Mouse (Mus musculus): ENCODE measurements around the gene Ube2r2. TPM values are rescaled to one million over a fixed set of nuclear protein-coding genes. Genes with fewer than 3 reads are reported as not detected.

Gene Ube2r2
- polyA plus RNA-seq, 1 experiment from 2014 or later = 46.4 TPM

DNA sequence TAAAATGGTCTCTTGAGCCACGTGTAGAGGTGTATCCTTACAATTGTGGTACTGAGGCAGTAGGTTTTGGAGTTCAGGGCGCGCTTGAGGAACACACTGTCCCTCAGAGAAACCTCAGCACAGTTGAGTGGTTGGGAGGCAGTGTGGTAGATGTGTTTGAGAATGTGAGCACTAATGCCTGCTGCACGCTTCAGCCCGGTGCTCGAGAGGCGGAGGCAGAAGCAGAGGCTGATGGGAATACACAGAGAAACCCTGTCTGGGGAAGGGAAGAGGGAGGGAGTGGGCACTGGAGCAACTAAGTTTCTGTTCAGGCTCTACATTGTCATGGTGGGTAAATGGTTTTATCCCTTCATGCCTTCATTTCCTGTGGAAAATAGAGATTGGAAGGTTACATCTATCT is 15.6 kb downstream of the Ube2r2 start:
- Histone ChIP-seq H3K36me3 (no peaks in the 10 kb centered on the region), H3K27ac (replicated peaks) (no peak overlapping the region), H3K4me1 (peaks cover 12% of the 10 kb centered on the region), H3K4me3 (replicated peaks) (no peak overlapping the region), H3K9ac (replicated peaks) (no peak overlapping the region), H3K9me3 (replicated peaks) (no peaks in the 10 kb centered on the region), H3K27me3 (replicated peaks) (no peaks in the 10 kb centered on the region), H3K4me2 (no peak overlapping the region)
- 93% methylated on average over 7 of the region's 7 CpGs for WGBS
- no peak for ATAC-seq (ENCODE audit: low FRiP score)

DNA sequence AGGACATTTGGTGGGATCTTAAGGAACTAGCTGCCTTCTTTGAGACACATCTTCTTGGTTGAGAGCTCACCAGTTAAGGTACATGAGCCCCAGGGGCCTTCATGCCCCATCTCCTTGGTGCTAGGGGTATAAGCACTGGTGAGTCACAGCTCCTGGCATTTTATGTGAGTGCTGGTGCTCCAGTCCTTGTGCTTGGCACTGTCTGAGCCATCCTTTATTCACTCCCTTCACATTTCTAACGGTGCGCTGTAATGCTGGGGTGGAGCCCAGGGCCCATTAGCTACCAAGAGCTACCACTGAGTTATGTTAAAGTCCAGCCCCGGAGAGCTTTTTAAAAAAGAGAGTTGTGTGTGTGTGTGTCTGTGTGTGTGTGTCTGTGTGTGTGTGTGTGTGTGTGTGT is 17.6 kb downstream of the Ube2r2 start:
- 60% methylated on average over 3 of the region's 3 CpGs for whole genome bisulfite sequencing
- Histone ChIP-seq H3K4me1 (peaks cover 10% of the 10 kb centered on the region), H3K4me3 (replicated peaks) (no peak overlapping the region), H3K27me3 (replicated peaks) (no peaks in the 10 kb centered on the region), H3K9me3 (replicated peaks) (no peaks in the 10 kb centered on the region), H3K36me3 (no peaks in the 10 kb centered on the region), H3K9ac (replicated peaks) (no peak overlapping the region), H3K27ac (replicated peaks) (0 out of 2 replicates have a peak overlapping the region, but pooled peaks have one; percentile 13), H3K4me2 (no peak overlapping the region)
- no peak for ATAC-seq (ENCODE audit: low FRiP score)

DNA sequence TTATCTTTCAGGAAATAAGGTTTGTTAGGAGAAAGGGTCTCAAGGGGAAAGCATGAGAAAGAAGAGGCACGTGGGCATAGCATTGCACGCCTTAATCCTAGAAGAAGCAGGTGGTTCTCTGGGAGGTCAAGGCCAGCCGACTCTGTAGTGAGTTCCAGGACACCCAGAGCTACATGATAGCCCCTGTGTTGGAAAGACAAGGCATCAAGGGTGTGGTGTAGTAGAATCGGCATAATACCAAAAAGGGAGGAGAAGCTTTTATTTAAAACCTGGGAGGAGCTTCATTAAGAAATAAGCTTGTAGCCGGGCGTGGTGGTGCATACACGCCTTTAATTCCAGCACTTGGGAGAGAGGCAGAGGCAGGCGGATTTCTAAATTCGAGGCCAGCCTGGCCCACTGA is 21.4 kb downstream of the Ube2r2 start:
- WGBS = 85% methylated on average over 9 of the region's 9 CpGs
- H3K9me3 ChIP-seq (replicated peaks) = no peaks in the 10 kb centered on the region

DNA sequence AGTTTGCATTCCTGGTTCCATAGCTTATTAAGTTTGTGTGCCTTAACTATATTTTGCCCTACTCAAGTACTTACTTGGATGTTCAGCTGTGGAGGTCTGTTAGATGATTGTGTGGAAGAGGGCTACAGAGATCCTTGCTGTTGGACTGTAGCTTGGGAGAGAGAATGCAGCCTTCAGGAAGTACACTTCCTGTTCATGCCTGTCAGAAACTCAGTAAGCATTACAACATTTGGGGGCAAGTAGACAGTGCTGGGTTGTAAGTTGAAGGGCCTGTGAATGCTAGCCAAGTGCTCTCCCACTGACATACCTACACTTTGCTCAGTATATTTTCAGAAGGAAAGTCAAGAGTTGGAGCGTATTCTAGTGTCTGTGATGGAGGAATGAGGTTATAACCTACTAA is 22.7 kb downstream of the Ube2r2 start:
- no peak for ATAC-seq (ENCODE audit: low FRiP score)
- H3K27ac ChIP-seq (replicated peaks) = no peak overlapping the region
- no peak overlapping the region for H3K4me3 ChIP-seq (replicated peaks)
- H3K27me3 ChIP-seq (replicated peaks) = no peaks in the 10 kb centered on the region
- H3K9me3 ChIP-seq (replicated peaks) = no peaks in the 10 kb centered on the region
- no peak overlapping the region for H3K4me2 ChIP-seq
- H3K36me3 ChIP-seq = no peaks in the 10 kb centered on the region
- peaks cover 5% of the 10 kb centered on the region for H3K4me1 ChIP-seq
- 96% methylated on average over 1 of the region's 1 CpGs for WGBS
- H3K9ac ChIP-seq (replicated peaks) = no peak overlapping the region

More for the DNA sequence above, 21.4 kb downstream of the Ube2r2 start:
- no peaks in the 10 kb centered on the region for H3K36me3 ChIP-seq
- H3K4me2 ChIP-seq = no peak overlapping the region
- no peak for ATAC-seq (ENCODE audit: low FRiP score)
- H3K9ac ChIP-seq (replicated peaks) = no peak overlapping the region
- peaks cover 10% of the 10 kb centered on the region for H3K4me1 ChIP-seq
- no peaks in the 10 kb centered on the region for H3K27me3 ChIP-seq (replicated peaks)
- H3K27ac ChIP-seq (replicated peaks) = no peak overlapping the region
- no peak overlapping the region for H3K4me3 ChIP-seq (replicated peaks)

DNA sequence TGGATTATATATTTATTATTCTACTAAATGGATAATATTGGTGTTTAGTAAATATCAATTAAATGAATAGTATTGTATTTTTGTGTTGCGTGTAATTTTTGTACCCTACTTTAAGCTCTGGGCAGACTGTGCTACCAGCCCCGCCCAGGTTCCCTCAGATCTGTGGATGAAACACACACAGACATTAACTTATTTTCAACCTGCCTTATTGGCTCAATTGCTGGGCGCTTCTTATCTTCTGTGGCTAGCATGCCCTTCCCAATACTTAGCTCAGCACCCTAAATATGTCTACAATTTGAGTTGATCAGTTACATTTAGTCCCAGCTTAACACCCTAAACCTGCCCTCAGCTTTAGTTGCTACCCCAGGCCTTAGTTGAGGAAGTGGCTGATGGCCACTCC is 25.7 kb downstream of the Ube2r2 start:
- WGBS = over 99% methylated on average over 3 of the region's 3 CpGs
- no peaks in the 10 kb centered on the region for H3K36me3 ChIP-seq

DNA sequence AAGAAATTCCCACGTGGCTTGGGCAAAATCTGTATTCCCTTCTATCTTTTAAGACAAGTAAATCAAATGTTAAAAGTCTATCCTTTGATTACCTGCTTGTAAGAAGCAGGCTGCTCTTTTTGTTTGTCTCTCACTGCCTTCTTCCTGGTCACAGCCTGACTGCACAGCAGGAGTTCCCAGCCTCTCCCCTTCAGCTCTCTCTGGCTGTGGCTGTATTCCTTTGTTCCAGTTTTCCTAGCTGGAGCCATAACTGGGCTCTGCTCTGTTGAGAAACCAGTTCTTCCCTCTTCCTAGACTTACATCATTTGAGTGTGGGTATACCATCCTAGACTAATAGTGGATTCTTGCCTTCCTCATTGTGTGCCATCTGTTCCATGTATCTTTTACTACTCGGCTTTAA is 29.4 kb downstream of the Ube2r2 start:
- no peaks in the 10 kb centered on the region for H3K27me3 ChIP-seq (replicated peaks)
- peaks cover 14% of the 10 kb centered on the region for H3K4me1 ChIP-seq
- H3K4me2 ChIP-seq = no peak overlapping the region
- 15% methylated on average over 2 of the region's 2 CpGs for WGBS
- no peak overlapping the region for H3K9ac ChIP-seq (replicated peaks)
- ATAC-seq (ENCODE audit: low FRiP score) = no peak
- H3K36me3 ChIP-seq = peaks cover 8% of the 10 kb centered on the region; the same call in 1 of the 2 replicates
- H3K4me3 ChIP-seq (replicated peaks) = no peak overlapping the region
- H3K9me3 ChIP-seq (replicated peaks) = no peaks in the 10 kb centered on the region
- H3K27ac ChIP-seq (replicated peaks) = 0 out of 2 replicates have a peak overlapping the region, but pooled peaks have one; percentile 34

More for the DNA sequence above, 25.7 kb downstream of the Ube2r2 start:
- Histone ChIP-seq H3K27ac (replicated peaks) (no peak overlapping the region), H3K4me3 (replicated peaks) (no peak overlapping the region), H3K9me3 (replicated peaks) (no peaks in the 10 kb centered on the region), H3K27me3 (replicated peaks) (no peaks in the 10 kb centered on the region), H3K4me2 (no peak overlapping the region), H3K4me1 (peaks cover 17% of the 10 kb centered on the region), H3K9ac (replicated peaks) (no peak overlapping the region)
- no peak for ATAC-seq (ENCODE audit: low FRiP score)

DNA sequence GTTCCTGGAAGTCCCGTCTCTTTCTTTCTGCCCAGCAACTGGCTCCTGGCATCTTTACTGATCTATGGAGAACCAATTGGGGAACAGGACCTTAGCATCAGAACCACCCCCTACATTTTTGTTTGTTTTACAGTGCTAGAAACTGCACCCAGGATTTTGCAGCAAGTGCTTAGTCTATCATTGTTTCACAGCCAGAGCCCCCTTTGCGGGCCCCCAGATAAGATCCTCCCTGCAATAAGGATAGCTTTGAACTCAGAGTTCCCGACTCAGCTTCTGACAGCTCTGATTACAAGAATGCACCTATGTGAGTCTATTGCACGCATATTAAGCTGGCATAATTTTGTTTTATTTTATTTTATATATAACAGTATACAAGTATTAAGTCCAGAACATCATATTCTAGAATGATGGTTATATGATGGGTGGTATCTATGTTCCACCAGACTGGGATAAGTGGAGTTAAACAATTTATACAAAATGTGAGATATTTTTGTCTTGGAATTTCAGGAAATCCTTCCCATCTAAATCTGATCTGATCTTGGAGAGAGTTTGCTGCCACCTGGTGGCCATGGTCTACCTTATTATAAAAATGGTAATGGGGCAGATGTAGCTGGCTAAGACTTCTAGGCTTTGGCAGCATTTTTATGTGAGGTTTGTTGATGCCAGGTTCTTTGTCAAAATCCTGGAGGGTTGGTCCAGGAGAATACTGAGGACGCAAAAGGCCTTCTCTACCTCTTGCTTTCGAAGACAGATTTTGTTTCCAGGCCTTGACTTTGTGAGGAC is 30.3 kb downstream of the Ube2r2 start:
- 66% methylated on average over 6 of the region's 6 CpGs for WGBS
- Histone ChIP-seq H3K4me1 (peaks cover 14% of the 10 kb centered on the region), H3K36me3 (peaks cover 8% of the 10 kb centered on the region; the same call in 1 of the 2 replicates), H3K9ac (replicated peaks) (no peak overlapping the region), H3K27me3 (replicated peaks) (no peaks in the 10 kb centered on the region), H3K4me2 (no peak overlapping the region), H3K9me3 (replicated peaks) (no peaks in the 10 kb centered on the region), H3K4me3 (replicated peaks) (no peak overlapping the region), H3K27ac (replicated peaks) (peak overlapping the region; percentile 56; the same call in 1 of the 2 replicates)
- peak; percentile 17; the same call in 1 of the 2 replicates for ATAC-seq (ENCODE audit: low FRiP score)

DNA sequence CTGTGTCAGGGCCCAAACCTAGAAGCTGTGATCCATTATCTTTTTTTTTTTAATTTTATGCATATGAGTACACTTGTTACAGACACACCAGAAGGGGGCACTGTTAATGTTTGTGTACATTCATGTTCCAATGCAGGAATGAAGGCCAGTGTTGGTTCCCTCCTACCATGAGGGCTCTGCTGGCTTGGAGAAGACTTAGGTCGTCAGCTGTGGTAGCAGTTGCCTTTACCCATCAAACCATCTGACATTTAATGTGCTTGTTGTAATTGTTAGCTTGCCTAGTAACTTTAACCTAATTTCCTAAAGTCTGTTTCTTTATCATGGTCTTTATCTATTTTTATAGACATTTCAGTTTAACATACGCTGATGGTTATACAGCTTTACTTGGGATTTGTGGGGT is 35.4 kb downstream of the Ube2r2 start:
- no peak for ATAC-seq (ENCODE audit: low FRiP score)
- WGBS = 94% methylated on average over 2 of the region's 2 CpGs
- Histone ChIP-seq H3K27me3 (replicated peaks) (no peaks in the 10 kb centered on the region), H3K4me1 (0 out of 2 replicates have a peak, but pooled peaks cover 3% of the 10 kb centered on the region), H3K27ac (replicated peaks) (no peak overlapping the region), H3K4me2 (no peak overlapping the region), H3K36me3 (peaks cover 15% of the 10 kb centered on the region; the same call in 1 of the 2 replicates), H3K9me3 (replicated peaks) (no peaks in the 10 kb centered on the region), H3K9ac (replicated peaks) (no peak overlapping the region), H3K4me3 (replicated peaks) (no peak overlapping the region)

DNA sequence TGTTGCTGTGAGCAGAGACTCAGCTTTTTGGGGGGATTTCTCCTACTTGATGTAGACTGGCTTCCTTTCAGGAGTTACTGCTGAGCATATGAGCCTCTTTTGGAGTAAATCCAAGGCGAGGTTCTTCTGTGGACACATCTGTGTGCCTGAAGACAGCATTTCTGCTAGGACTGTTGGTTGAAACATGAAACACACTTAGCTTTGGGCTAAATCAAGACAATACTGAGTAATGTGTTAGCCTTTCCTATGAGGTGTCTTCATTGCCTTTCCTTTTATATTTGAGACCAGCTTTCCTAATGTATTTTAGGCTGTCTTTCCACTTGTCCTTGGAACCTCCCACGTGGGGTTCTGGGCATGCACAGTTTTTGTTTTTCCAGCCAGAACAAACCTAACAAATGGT is 39.1 kb downstream of the Ube2r2 start:
- Histone ChIP-seq H3K4me3 (replicated peaks) (no peak overlapping the region), H3K36me3 (peaks cover 25% of the 10 kb centered on the region), H3K27ac (replicated peaks) (no peak overlapping the region), H3K9ac (replicated peaks) (no peak overlapping the region), H3K27me3 (replicated peaks) (no peaks in the 10 kb centered on the region), H3K4me1 (no peaks in the 10 kb centered on the region), H3K4me2 (no peak overlapping the region), H3K9me3 (replicated peaks) (no peaks in the 10 kb centered on the region)
- WGBS = 88% methylated on average over 2 of the region's 2 CpGs
- ATAC-seq (ENCODE audit: low FRiP score) = no peak

DNA sequence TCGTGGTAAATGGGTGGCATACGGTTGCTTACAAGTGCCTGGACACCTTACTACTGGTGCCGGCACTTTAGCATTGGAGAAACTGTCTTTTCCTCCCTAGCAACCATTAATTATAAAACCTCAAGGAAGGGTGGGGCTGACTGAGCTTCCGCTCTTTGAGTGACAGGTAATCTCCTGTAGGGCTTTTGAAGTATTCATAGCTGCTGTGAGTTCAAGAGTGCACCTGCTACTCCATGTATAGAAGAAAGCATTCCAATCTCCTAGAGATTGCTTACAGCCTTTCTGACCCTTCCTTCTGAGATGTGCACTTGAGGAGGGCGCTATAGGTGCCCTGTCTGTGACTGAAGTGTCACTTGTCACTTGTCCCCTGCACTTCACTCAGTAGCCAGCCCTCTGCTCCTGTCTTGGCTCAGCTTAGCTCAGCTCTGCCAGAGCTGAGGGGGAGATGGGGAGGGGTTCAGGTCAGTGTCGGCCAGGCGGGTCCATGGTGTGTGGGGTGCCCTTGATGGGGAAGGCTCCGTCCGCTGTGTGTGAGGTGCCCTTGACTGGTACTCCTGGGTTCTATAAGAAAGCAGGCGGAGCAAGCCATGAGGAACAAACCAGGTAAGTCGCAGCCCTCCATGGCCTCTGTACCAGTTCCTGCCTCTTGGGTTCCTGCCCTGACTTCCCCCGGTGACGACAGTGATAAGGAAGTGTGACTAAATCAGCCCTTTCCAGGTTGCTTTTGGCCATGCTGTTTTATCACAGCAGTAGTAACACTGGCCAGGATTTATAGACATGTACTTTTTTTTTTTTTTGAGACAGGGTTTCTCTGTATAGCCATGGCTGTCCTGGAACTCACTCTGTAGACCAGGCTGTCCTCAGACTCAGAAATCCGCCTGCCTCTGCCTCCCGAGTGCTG is 44.5 kb downstream of the Ube2r2 start:
- no peak overlapping the region for H3K4me3 ChIP-seq (replicated peaks)
- no peaks in the 10 kb centered on the region for H3K9me3 ChIP-seq (replicated peaks)
- H3K9ac ChIP-seq (replicated peaks) = no peak overlapping the region
- WGBS = 90% methylated on average over 15 of the region's 15 CpGs
- H3K27ac ChIP-seq (replicated peaks) = no peak overlapping the region
- no peaks in the 10 kb centered on the region for H3K4me1 ChIP-seq
- no peak for ATAC-seq (ENCODE audit: low FRiP score)
- H3K27me3 ChIP-seq (replicated peaks) = no peaks in the 10 kb centered on the region
- H3K36me3 ChIP-seq = peaks cover 47% of the 10 kb centered on the region
- H3K4me2 ChIP-seq = no peak overlapping the region

DNA sequence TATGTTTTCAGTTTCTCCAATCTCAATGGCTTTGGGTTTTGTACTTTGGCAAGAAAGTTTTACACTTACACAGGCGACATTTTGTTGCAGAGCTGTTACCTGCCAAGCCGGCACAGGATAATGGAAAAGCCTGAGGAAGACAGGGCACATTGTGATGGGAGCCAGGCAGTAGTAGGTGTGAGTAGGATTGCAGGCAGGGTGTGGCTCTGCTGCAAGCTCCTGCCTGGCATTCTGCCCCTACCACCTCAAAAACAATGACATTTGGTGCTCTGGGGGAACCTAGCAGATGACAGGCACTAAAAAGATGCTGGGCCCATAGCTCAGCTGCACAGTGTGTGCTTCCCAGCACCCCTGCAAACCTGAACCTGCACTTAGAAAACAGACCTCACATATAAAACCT is 54.3 kb downstream of the Ube2r2 start:
- no peak for ATAC-seq (ENCODE audit: low FRiP score)
- WGBS = 90% methylated on average over 2 of the region's 2 CpGs
- Histone ChIP-seq H3K4me1 (no peaks in the 10 kb centered on the region), H3K4me2 (no peak overlapping the region), H3K9me3 (replicated peaks) (no peaks in the 10 kb centered on the region), H3K9ac (replicated peaks) (no peak overlapping the region), H3K4me3 (replicated peaks) (no peak overlapping the region), H3K27me3 (replicated peaks) (no peaks in the 10 kb centered on the region), H3K36me3 (peaks cover 66% of the 10 kb centered on the region), H3K27ac (replicated peaks) (no peak overlapping the region)
